Mouse (Mus musculus): Measurements from ENCODE around the gene Grk6. TPM values are rescaled to one million over a fixed set of nuclear protein-coding genes. Genes with fewer than 3 reads are reported as not detected.

Grk6 gene
- polyA plus RNA-seq, 1 experiment from 2014 or later = 52.4 TPM

DNA sequence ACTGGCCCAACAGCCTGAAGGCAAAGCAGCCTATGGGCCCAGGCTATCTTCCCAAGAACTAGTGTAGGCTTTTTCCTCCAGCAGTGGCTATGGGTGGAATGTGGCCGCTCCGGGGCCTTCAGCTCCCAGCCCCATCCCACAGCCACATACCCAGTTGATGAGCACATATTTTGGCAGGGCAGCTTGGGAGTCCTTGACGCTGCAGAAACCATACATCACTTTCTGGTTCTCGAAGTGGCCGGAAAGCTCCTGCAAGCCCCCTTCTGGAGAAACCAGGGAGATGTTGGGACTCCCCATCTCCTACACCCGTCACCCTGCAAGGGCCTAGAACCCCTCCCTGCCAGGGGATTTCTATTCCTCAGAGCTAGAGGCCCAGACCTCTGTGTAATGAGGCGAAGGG is 37.7 kb downstream of the Grk6 start:
- Histone ChIP-seq H3K9me3 (no peaks in the 10 kb centered on the region), H3K4me3 (no peak overlapping the region; the same call in 1 of the 2 replicates), H3K4me1 (peaks cover 49% of the 10 kb centered on the region), H3K27ac (no peak overlapping the region), H3K36me3 (peaks cover 60% of the 10 kb centered on the region), H3K4me2 (replicated peaks) (peak overlapping the region; percentile 91), H3K9ac (no peak overlapping the region), H3K27me3 (replicated peaks) (no peaks in the 10 kb centered on the region)
- 84% methylated on average over 7 of the region's 7 CpGs for WGBS
- ATAC-seq (ENCODE audit: low FRiP score, low read depth) = no peak

DNA sequence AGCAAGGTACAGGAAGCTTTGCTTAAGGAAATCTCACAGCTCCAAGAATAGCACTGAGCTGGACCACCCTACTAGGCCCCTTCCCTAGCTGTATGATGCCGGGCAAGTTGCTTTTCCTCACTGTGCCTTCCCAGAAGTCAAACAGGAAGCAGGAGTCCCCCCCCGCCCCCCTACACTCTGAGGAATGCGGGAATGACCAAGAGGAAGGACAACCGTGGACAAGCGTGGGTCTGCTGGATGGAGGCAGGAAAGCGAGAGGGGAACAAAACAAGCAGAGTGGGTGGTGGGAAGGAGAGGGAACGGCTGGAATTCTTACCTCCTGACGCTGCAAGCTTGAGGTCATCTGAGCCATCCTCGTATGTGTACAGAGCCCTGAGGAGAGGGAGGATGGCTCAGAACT is 38.2 kb downstream of the Grk6 start:
- H3K4me2 ChIP-seq (replicated peaks) = peak overlapping the region; percentile 91
- ATAC-seq (ENCODE audit: low FRiP score, low read depth) = no peak
- peaks cover 50% of the 10 kb centered on the region for H3K4me1 ChIP-seq
- no peak overlapping the region; the same call in 1 of the 2 replicates for H3K27ac ChIP-seq
- H3K27me3 ChIP-seq (replicated peaks) = no peaks in the 10 kb centered on the region
- 46% methylated on average over 9 of the region's 9 CpGs for WGBS
- H3K4me3 ChIP-seq = peak overlapping the region; percentile 96
- peaks cover 54% of the 10 kb centered on the region for H3K36me3 ChIP-seq
- H3K9ac ChIP-seq = peak overlapping the region; percentile 42; the same call in 1 of the 2 replicates
- no peaks in the 10 kb centered on the region for H3K9me3 ChIP-seq

DNA sequence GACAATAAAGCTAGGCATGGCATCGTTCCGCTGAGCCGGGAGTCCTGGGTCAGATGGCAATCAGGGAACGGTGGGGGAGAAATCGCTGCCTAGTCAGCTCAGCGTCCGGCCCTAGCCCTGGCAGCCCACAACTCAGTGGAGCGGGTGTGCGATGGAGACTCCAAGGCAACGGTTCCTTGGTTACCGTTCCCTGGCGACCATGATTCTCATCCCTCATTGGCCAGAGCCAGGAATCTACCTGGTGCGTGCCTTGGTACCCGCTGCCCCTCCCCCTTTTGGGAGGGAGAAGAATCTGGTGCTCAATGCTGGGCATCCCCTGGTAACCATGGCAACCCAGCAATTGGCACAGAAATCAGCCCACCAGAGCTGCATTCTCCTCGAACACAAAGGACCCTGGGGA is 38.7 kb downstream of the Grk6 start:
- Histone ChIP-seq H3K27me3 (replicated peaks) (no peaks in the 10 kb centered on the region), H3K4me1 (peaks cover 54% of the 10 kb centered on the region), H3K4me2 (replicated peaks) (peak overlapping the region; percentile 91), H3K9me3 (no peaks in the 10 kb centered on the region), H3K9ac (peak overlapping the region; percentile 100; the same call in 1 of the 2 replicates), H3K27ac (no peak overlapping the region), H3K4me3 (peak overlapping the region; percentile 96), H3K36me3 (peaks cover 51% of the 10 kb centered on the region)
- ATAC-seq (ENCODE audit: low FRiP score, low read depth) = peak; percentile 70
- 20% methylated on average over 15 of the region's 15 CpGs for WGBS

DNA sequence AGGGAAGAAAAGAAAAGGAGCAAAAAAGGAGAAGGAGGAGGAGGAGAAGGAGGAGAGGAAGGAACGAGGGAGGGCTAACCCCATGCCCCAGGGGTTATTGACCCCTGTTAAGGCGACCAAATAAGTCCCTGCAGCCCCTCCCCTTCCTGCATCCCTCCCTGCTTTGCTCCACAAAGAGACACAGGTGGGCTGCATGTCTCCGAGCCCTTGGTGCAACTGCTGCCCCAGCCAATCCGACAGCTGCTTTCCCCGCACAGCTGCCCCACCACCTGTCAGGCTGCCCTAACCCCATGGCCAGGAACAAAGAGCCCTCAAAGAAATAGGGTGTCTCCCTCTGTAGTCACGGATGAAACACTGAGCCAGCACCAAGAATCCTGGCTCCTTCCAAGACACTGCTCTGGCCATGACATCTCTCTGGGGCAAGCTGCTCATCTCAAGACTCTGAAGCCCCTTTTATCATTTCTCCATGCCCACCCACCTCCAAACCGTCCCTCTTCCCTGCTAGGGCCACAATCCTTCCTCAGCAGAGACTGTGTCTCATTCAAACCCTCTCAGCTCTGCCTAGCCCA is 39.7 kb downstream of the Grk6 start:
- peaks cover 58% of the 10 kb centered on the region for H3K4me1 ChIP-seq
- no peak for ATAC-seq (ENCODE audit: low FRiP score, low read depth)
- H3K27ac ChIP-seq = peak overlapping the region; percentile 8; the same call in 1 of the 2 replicates

DNA sequence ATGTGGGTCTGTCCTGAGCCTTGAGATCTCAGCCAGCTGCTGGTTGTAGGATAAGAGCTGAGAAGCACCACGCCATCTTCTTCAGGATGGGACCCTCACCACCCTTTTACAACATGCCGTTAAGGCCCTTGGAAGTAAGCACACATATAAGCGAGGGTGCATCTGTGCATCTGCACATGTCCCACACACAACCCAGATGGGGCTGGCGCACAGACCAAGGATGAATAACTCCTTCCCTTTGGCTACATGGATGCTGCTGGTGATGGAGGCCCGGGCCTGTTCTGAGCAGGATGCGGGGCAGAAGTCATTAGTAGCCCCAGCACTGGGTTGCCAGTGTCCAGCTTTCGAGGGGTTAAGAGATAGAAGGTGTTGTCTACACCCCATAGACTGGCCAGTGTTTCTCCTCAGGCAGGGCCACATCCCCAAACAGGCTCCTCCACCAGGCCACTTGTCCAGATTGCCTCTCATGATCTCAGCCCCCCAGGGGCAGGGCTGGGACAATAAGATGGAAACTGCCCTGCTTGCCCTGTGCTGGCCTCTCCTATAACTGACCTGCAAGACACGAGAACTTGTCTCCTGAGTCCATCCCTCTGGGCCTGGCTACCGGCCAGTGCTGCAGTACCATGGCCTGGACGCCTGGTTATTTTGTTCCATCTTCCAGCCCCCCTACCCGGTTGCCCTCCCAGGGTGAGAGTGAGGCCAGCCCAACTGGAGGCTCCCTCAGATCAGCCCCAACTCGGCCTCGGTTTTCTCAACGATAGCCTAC is 41.3 kb downstream of the Grk6 start:
- Histone ChIP-seq H3K4me3 (peak overlapping the region; percentile 96), H3K27me3 (replicated peaks) (no peaks in the 10 kb centered on the region), H3K9me3 (no peaks in the 10 kb centered on the region), H3K4me2 (replicated peaks) (peak overlapping the region; percentile 91), H3K36me3 (peaks cover 25% of the 10 kb centered on the region), H3K9ac (peak overlapping the region; percentile 100), H3K4me1 (peaks cover 58% of the 10 kb centered on the region), H3K27ac (peak overlapping the region; percentile 50; the same call in 1 of the 2 replicates)
- 25% methylated on average over 14 of the region's 14 CpGs for WGBS
- ATAC-seq (ENCODE audit: low FRiP score, low read depth) = no peak

More for the DNA sequence above, 39.7 kb downstream of the Grk6 start:
- Histone ChIP-seq H3K36me3 (peaks cover 41% of the 10 kb centered on the region), H3K4me3 (peak overlapping the region; percentile 96), H3K9ac (peak overlapping the region; percentile 100), H3K9me3 (no peaks in the 10 kb centered on the region), H3K27me3 (replicated peaks) (no peaks in the 10 kb centered on the region), H3K4me2 (replicated peaks) (peak overlapping the region; percentile 91)
- 15% methylated on average over 7 of the region's 7 CpGs for WGBS

DNA sequence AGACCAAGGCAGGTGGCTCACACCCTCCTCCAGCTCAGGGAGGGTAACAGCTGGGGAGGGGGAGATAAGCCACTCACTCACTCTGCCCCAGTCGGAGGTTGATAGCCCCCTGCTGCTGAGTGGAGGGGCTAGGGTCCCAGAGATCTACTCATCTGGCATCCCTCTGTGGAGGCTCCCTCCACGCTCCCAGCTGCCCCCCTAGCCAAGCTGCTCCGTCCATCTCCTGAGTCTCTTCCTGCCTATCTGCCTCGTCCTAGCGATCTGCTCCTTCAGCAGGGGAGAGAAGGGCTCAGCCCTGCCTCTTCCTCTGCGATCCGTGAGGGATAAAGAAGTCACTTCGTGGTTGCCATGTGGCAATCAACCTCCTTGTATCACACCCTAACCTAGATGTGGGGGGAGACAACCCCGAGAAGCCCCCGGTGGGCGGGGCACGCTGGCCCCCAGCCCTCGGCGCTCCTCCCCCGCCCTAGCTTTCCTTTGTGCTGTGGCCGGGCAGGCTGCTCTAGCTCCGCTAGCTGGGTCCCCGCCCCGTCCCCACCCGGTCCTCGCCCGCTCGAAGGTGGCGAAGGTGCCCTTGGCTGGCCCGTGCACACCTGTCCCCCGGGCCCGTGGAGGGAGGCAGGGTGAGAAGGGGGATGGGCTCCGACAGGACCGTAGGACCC is 42.2 kb downstream of the Grk6 start:
- H3K27me3 ChIP-seq (replicated peaks) = no peaks in the 10 kb centered on the region
- 1% methylated on average over 28 of the region's 29 CpGs for WGBS
- peak; percentile 48 for ATAC-seq (ENCODE audit: low FRiP score, low read depth)
- peaks cover 57% of the 10 kb centered on the region for H3K4me1 ChIP-seq
- H3K36me3 ChIP-seq = peaks cover 17% of the 10 kb centered on the region
- H3K9me3 ChIP-seq = no peaks in the 10 kb centered on the region
- H3K4me3 ChIP-seq = peak overlapping the region; percentile 96
- peak overlapping the region; percentile 96 for H3K27ac ChIP-seq
- H3K9ac ChIP-seq = peak overlapping the region; percentile 100
- peak overlapping the region; percentile 91 for H3K4me2 ChIP-seq (replicated peaks)

DNA sequence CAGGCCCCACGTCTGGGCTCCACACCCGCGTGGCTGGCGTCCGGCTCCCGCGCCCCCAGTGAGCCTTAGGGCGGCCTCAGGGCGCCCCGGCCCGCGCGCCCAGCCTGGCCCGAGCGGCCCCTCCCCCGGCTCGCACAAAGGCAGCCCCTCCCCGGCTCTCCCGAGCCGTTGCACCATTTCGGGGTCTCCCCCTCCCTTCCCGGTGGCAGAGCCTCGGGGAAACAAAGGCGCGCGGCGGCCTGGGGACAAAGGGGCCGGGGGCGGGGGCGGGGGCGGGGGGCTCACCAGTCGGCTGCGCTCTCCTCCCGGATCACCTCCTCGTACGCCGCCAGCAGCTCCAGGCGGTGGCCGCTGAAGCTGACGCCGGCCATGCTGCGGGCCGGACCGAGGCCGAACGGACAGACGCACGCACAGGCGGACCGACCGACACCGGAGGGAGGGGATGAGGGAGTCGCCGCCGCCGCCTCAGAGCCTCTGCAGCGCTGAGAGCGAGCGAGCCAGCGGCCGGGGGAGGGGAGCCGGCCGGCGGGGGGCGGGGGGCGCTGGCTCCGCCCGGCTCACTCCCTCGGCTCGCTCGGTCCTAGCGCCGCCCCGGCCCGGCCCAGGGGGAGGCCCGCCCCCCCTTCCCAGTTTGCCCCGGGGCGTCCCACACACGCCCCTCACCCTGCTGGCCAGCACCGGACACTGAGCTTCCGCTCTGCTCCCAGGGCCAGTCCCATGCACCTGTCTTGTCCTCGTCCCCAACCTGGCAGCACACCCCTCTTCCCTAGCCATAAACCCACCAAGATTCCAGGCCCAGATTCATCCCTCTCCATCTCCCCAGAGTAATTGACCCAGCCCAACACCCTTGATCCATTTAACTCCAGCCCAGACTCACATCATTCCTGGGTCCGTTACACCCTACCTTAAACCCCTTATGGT is 43.0 kb downstream of the Grk6 start, which contains the start of gene Dbn1:
TSS of gene Dbn1 (minus strand) at position 534 of the 921 bp plus-strand sequence.
- no peaks in the 10 kb centered on the region for H3K27me3 ChIP-seq (replicated peaks)
- under 1% methylated on average over 59 of the region's 83 CpGs for WGBS
- H3K4me3 ChIP-seq = peak within 1 kb of the TSS; percentile 96
- peaks cover 9% of the 10 kb centered on the region; the same call in 1 of the 2 replicates for H3K36me3 ChIP-seq
- ATAC-seq (ENCODE audit: low FRiP score, low read depth) = peak; percentile 66
- peak within 1 kb of the TSS; percentile 100 for H3K9ac ChIP-seq
- H3K27ac ChIP-seq = peak within 1 kb of the TSS; percentile 96
- no peaks in the 10 kb centered on the region for H3K9me3 ChIP-seq
- peak within 1 kb of the TSS; percentile 91 for H3K4me2 ChIP-seq (replicated peaks)
- H3K4me1 ChIP-seq = peaks cover 49% of the 10 kb centered on the region

DNA sequence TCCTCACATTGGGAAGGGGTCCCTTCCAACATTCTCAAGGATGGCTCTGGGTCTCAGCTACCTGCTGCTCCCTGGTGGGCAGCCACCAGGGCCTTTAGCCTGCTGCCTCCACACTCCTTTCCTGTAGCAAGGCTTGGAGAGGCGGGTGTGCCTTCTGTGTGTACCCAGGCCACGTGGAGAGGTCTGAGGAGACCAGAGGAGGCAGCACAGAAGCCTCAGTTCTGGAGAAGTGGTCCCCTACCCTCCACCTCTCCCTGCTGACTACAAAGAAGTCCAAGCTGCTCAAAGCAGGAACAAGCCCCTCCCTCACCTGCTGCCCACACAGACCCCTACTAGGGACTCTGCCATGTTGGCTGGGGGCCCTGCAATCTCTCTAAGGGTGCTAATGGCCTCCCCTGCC is 49.4 kb downstream of the Grk6 start:
- no peak overlapping the region for H3K9ac ChIP-seq
- WGBS = 19% methylated on average over 2 of the region's 2 CpGs
- no peak overlapping the region for H3K4me3 ChIP-seq
- no peak for ATAC-seq (ENCODE audit: low FRiP score, low read depth)
- no peaks in the 10 kb centered on the region for H3K27me3 ChIP-seq (replicated peaks)
- H3K36me3 ChIP-seq = peaks cover 13% of the 10 kb centered on the region; the same call in 1 of the 2 replicates
- H3K27ac ChIP-seq = no peak overlapping the region
- H3K9me3 ChIP-seq = no peaks in the 10 kb centered on the region
- H3K4me2 ChIP-seq (replicated peaks) = no peak overlapping the region
- peaks cover 23% of the 10 kb centered on the region for H3K4me1 ChIP-seq

DNA sequence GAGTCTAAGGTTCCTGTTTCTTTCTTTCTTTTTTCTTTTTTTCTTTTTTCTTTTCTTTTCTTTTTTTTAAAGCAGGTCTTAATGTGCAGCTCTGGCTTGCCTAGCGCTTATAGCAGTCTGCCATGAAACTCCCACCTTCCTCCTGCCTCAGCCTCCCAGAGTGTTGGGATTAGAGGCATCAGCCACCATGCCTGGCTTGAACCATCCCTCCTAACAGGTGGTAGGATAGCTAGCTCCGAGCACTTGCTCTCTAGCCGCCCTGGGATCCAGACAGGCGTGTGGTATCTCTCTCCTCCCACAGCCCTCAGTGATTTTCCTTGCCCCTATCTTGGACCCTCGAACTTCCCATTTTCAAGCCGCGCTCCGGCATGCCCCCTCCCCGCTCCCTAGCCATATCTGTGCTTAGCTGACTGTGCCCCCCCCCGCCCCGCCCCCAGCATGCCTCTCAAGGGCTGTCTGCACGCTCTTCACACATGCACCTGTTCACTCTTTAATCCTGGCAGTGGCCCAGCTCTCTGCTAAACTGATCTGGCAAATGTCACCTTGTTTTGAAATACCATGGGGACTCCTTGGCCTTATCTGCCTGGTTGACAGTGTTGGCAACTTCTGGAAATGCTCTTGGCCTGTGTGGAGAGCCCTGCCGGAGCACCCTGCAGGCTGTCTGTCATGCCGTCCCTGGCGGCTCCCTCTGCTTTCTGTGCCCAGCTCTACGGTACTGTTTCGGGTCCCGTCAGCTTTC is 50.2 kb downstream of the Grk6 start:
- Histone ChIP-seq H3K27ac (no peak overlapping the region), H3K27me3 (replicated peaks) (no peaks in the 10 kb centered on the region), H3K4me1 (peaks cover 23% of the 10 kb centered on the region), H3K9ac (0 out of 2 replicates have a peak overlapping the region, but pooled peaks have one; percentile 17), H3K9me3 (no peaks in the 10 kb centered on the region), H3K4me2 (replicated peaks) (no peak overlapping the region), H3K4me3 (no peak overlapping the region), H3K36me3 (peaks cover 13% of the 10 kb centered on the region; the same call in 1 of the 2 replicates)
- no peak for ATAC-seq (ENCODE audit: low FRiP score, low read depth)
- WGBS = 28% methylated on average over 18 of the region's 18 CpGs

DNA sequence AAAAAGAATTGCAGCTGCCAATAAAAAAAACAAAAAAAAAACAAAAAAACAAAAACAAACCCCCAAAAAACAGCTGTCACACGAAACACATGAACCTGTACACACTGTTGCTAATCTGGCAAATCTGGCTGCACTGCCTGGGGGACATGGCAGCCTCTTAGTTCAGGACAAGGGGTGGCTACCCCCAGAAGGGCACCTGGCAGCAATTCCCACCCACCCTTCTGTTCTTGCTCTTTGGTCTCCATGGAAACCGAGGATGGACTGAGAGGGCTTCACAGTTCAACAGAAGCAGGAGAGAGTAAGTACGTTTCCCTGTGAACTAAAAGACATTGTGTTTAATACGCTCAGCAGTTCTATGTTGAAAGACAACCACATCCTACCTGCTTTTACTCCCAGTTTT is 50.8 kb downstream of the Grk6 start:
- Histone ChIP-seq H3K27me3 (replicated peaks) (no peaks in the 10 kb centered on the region), H3K4me2 (replicated peaks) (no peak overlapping the region)
- ATAC-seq (ENCODE audit: low FRiP score, low read depth) = no peak

DNA sequence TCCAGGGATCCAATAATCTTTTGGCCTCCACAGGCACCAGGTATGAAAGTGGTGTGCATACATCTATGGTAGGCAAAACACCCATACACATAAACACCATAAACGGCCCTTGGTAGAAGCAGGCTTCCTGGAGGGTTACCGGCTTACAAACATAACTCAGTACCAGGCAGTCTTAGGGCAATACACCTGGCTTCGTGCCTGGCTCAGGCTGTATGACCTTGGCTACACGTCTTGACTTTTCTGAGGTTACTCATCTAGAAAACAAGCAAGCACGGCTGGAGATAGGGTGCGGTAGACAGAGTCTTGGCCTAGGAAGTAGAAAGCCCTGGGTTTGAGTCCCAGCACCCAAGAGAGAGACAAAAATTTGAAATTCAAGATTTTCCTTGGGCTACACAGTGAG is 51.8 kb downstream of the Grk6 start:
- no peak overlapping the region for H3K9ac ChIP-seq
- H3K4me3 ChIP-seq = no peak overlapping the region
- no peaks in the 10 kb centered on the region for H3K27me3 ChIP-seq (replicated peaks)
- H3K27ac ChIP-seq = no peak overlapping the region
- no peaks in the 10 kb centered on the region for H3K9me3 ChIP-seq
- H3K4me1 ChIP-seq = peaks cover 23% of the 10 kb centered on the region
- no peak overlapping the region for H3K4me2 ChIP-seq (replicated peaks)
- 88% methylated on average over 6 of the region's 6 CpGs for WGBS
- no peak for ATAC-seq (ENCODE audit: low FRiP score, low read depth)
- peaks cover 23% of the 10 kb centered on the region; the same call in 1 of the 2 replicates for H3K36me3 ChIP-seq

More for the DNA sequence above, 50.8 kb downstream of the Grk6 start:
- Histone ChIP-seq H3K9ac (no peak overlapping the region), H3K9me3 (no peaks in the 10 kb centered on the region), H3K4me1 (peaks cover 23% of the 10 kb centered on the region), H3K36me3 (peaks cover 15% of the 10 kb centered on the region; the same call in 1 of the 2 replicates), H3K4me3 (no peak overlapping the region), H3K27ac (no peak overlapping the region)
- WGBS = 29% methylated on average over 4 of the region's 4 CpGs
